Mouse (Mus musculus) limb, embryonic 14.5 days (tissue): ENCODE measurements around the gene Il1f9. TPM values are rescaled to one million over a fixed set of nuclear protein-coding genes. Genes with fewer than 3 reads are reported as not detected.

Source experiments
- ATAC-seq: fragments of 200-750 bp; cut with Nextera tagmentation; 2 replicates; pipeline ENCODE4 v1.8.0; 2017; ENCODE audit warnings: low read depth, moderate number of reproducible peaks, moderate TSS enrichment; ENCODE audit not compliant: low FRiP score
- DNase-seq: peaks from one replicate; pipeline ENCODE4 v3.0.0-alpha.2; 2015; ENCODE audit warnings: low spot score
- H3K27ac ChIP-seq: fragments of 300-500 bp; sonication (generic); replicated peaks from 2 replicates; pipeline ENCODE4 v1.5.1; 2014; ENCODE audit warnings: low read depth, mild to moderate bottlenecking, low read length, moderate library complexity, mixed read lengths
- H3K27me3 ChIP-seq: fragments of 300-500 bp; sonication (generic); 2 replicates; pipeline ENCODE4 v1.6.1; 2014; ENCODE audit warnings: low read length, mixed read lengths; ENCODE audit not compliant: control insufficient read depth, insufficient read depth
- H3K36me3 ChIP-seq: fragments of 300-500 bp; sonication (generic); 2 replicates; pipeline ENCODE4 v1.6.1; 2014; ENCODE audit warnings: mild to moderate bottlenecking, low read length, moderate library complexity, mixed read lengths; ENCODE audit not compliant: control insufficient read depth, insufficient read depth
- H3K4me1 ChIP-seq: fragments of 300-500 bp; sonication (generic); 2 replicates; pipeline ENCODE4 v1.6.1; 2014; ENCODE audit warnings: antibody characterized with exemption, low read length, mixed read lengths; ENCODE audit not compliant: control insufficient read depth, insufficient read depth
- H3K4me2 ChIP-seq: fragments of 300-500 bp; sonication (generic); replicated peaks from 2 replicates; pipeline ENCODE4 v1.6.1; 2014; ENCODE audit warnings: low read depth, mild to moderate bottlenecking, low read length, moderate library complexity; ENCODE audit not compliant: severe bottlenecking
- H3K4me3 ChIP-seq: fragments of 300-500 bp; sonication (generic); replicated peaks from 2 replicates; pipeline ENCODE4 v1.5.1; 2014; ENCODE audit warnings: low read length
- H3K9ac ChIP-seq: fragments of 300-500 bp; sonication (generic); 2 replicates; pipeline ENCODE4 v1.6.1; 2014; ENCODE audit warnings: mild to moderate bottlenecking, low read depth, low read length, moderate library complexity; ENCODE audit not compliant: severe bottlenecking
- H3K9me3 ChIP-seq: fragments of 300-500 bp; sonication (generic); 2 replicates; pipeline ENCODE4 v1.6.1; 2016; ENCODE audit warnings: low read length; ENCODE audit not compliant: control insufficient read depth
- POLR2A ChIP-seq: fragments of 200-500 bp; IDR thresholded peaks from 2 replicates; pipeline ENCODE4 v1.8.0; 2012; ENCODE audit warnings: inconsistent platforms, mild to moderate bottlenecking, moderate library complexity, borderline replicate concordance; ENCODE audit not compliant: insufficient read depth, insufficient read length; ENCODE audit errors: extremely low read depth
- WGBS: fragments of 180-500 bp; shearing (Covaris S2); extraction: QIAGEN DNeasy Blood & Tissue Kit; methylation state at CpG from one replicate; pipeline ENCODE4 v1.1.7; 2014; 5-methylcytosine and 5-hydroxymethylcytosine counted together
- polyA plus RNA-seq, 2 experiments: library from polyadenylated mRNA; depleted of rRNA in 1 of 2; stranded (reverse) in 1 of 2; unstranded in 1 of 2; fragments of >200 nt; fragmentation: Nextera tagmentation in 1 of 2; extraction: Ambion mirVana in 1 of 2; gene quantifications; 2 replicates each; pipeline versions ENCODE4 v1.2.1 to v1.2.3; 2012 to 2014

Il1f9 gene
- polyA plus RNA-seq, 2 experiments, result 0.29 TPM; not detected in 1

DNA sequence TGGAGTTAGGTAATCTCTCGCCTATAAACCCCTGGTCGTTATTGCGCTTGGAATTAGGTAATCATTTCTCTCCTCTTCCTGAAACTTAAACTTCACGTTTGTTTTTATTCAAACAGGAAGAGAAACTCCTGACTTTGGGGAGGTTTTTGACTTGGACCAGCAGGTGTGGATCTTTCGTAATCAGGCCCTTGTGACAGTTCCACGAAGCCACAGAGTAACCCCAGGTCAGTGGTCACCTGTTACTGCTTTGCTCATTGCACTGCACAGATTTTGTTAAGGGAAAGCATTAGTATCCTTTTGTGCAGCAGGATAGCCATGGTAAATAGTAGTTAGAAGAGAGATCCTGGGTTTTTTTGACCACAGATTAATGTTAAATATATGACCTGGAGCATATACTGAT lies 1.3 kb downstream of the Il1f9 start:
- 61% methylated on average over 6 of the region's 6 CpGs for WGBS
- no peaks in the 10 kb centered on the region for H3K27me3 ChIP-seq
- H3K4me2 ChIP-seq, result no peak overlapping the region
- no peaks in the 10 kb centered on the region for H3K9me3 ChIP-seq
- TF ChIP-seq POLR2A, result no peak
- H3K9ac ChIP-seq, result no peak overlapping the region
- no peak overlapping the region for H3K27ac ChIP-seq
- ATAC-seq, result no peak
- no peaks in the 10 kb centered on the region for H3K4me1 ChIP-seq
- no peak for DNase-seq
- no peaks in the 10 kb centered on the region for H3K36me3 ChIP-seq
- no peak overlapping the region for H3K4me3 ChIP-seq

DNA sequence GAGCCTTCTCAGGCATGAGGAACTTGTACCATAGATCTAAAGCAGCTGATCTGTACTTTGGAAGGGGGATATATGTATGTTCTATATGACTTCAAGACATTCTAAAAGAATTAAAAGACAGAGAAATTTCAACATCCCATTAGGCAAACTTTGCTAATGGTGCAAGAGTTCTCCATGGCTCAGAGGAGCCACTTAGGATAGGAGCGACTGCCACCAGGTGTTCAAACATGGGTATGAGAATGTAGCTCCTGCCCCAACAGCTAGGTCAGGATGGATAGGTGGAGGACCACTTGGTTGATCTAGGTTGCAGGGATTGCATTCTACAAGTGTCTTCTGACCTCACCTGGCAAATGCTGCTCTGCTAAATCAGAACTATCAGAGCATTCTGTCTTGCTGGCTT lies 1.9 kb downstream of the Il1f9 start:
- no peak overlapping the region for H3K27ac ChIP-seq
- H3K4me2 ChIP-seq, result no peak overlapping the region
- no peaks in the 10 kb centered on the region for H3K27me3 ChIP-seq
- TF ChIP-seq POLR2A, result no peak
- DNase-seq (no peak), ATAC-seq (no peak)
- no peaks in the 10 kb centered on the region for H3K36me3 ChIP-seq
- H3K9me3 ChIP-seq, result no peaks in the 10 kb centered on the region
- H3K4me1 ChIP-seq, result no peaks in the 10 kb centered on the region
- H3K9ac ChIP-seq, result no peak overlapping the region
- WGBS, result 67% methylated on average over 1 of the region's 1 CpGs
- no peak overlapping the region for H3K4me3 ChIP-seq

DNA sequence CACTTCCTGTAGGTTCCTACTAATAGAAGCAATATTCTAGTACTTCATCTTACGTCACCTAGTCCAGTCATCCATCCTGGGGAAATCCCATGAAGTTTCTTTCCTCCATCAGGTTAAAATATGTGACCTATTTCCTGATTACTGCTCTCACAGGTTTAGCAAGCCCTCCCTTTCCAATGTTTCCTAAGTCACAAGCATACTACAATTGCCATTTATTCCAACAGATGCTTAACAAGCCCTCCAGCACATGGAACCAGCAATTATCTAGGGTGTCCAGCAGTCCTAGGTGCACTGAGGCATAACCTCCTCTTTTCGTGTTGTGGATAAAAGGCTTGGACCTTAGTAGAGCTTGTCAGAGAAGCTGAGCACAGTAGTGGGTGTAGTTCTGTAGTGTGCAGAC lies 28.8 kb downstream of the Il1f9 start, which contains the start of gene Il1f6:
Gene Il1f6 (plus strand): TSS at position 301 of the 400 bp plus-strand sequence.
- no peak within 1 kb of the TSS for H3K4me3 ChIP-seq
- H3K4me1 ChIP-seq, result no peaks in the 10 kb centered on the region
- ATAC-seq, result no peak
- no peaks in the 10 kb centered on the region for H3K9me3 ChIP-seq
- DNase-seq, result no peak
- no peak within 1 kb of the TSS for H3K9ac ChIP-seq
- no peak within 1 kb of the TSS for H3K27ac ChIP-seq
- no peak for TF ChIP-seq POLR2A
- no peaks in the 10 kb centered on the region for H3K36me3 ChIP-seq
- 83% methylated on average over 2 of the region's 2 CpGs for WGBS
- no peak within 1 kb of the TSS for H3K4me2 ChIP-seq
- H3K27me3 ChIP-seq, result no peaks in the 10 kb centered on the region

DNA sequence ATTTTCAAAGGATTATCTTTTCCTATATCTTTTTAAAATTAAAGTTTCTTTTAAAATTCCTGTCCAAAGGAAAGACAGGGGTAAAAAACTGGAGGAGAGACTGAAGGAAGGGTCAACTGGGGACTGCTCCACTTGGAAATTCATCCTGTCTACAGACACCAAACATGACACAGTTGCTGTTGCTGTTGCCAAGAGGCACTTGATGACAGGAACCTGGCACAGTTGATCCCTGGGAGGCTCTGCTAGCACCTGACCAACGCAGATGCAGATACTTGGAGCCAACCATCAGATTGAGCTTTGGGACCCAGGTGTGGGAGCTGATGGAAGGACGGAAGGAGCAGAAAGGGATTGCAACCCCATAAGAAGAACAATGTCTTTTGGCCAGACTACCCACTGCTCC lies 40.9 kb downstream of the Il1f9 start:
- no peak for DNase-seq
- Histone ChIP-seq H3K27me3 (no peaks in the 10 kb centered on the region), H3K4me2 (no peak overlapping the region), H3K27ac (no peak overlapping the region), H3K4me1 (no peaks in the 10 kb centered on the region), H3K9ac (no peak overlapping the region), H3K4me3 (no peak overlapping the region), H3K36me3 (no peaks in the 10 kb centered on the region), H3K9me3 (no peaks in the 10 kb centered on the region)
- no peak for ATAC-seq
- no peak for TF ChIP-seq POLR2A
- WGBS, result 80% methylated on average over 2 of the region's 2 CpGs

Other genes starting within 250 kb of the Il1f9 start
- gene Hnmt, start 137.1 kb upstream of the Il1f9 start, polyA plus RNA-seq (2012; rRNA removed), result 1.2 and 1.4 TPM in 2 replicates
- gene Hnmt, start 137.1 kb upstream of the Il1f9 start, polyA plus RNA-seq (2014; fragmentation: Nextera tagmentation; extraction: Ambion mirVana), result 2.1 TPM in 2 replicates
- gene Tbpl2, start 89.9 kb upstream of the Il1f9 start, polyA plus RNA-seq (2012; rRNA removed), result not detected in 2 replicates
- gene Tbpl2, start 89.9 kb upstream of the Il1f9 start, polyA plus RNA-seq (2014; fragmentation: Nextera tagmentation; extraction: Ambion mirVana), result not detected in 2 replicates
- not detected in 2 replicates for gene Il1f8, start 33.3 kb upstream of the Il1f9 start, polyA plus RNA-seq (2012; rRNA removed)
- gene Il1f8, start 33.3 kb upstream of the Il1f9 start, polyA plus RNA-seq (2014; fragmentation: Nextera tagmentation; extraction: Ambion mirVana), result not detected in 2 replicates
- not detected in 2 replicates for gene Il1f6, start 28.9 kb downstream of the Il1f9 start, polyA plus RNA-seq (2012; rRNA removed)
- gene Il1f6, start 28.9 kb downstream of the Il1f9 start, polyA plus RNA-seq (2014; fragmentation: Nextera tagmentation; extraction: Ambion mirVana), result not detected in 2 replicates
- 2.0 and 2.1 TPM in 2 replicates for gene Il1f5, start 90.5 kb downstream of the Il1f9 start, polyA plus RNA-seq (2012; rRNA removed)
- gene Il1f5, start 90.5 kb downstream of the Il1f9 start, polyA plus RNA-seq (2014; fragmentation: Nextera tagmentation; extraction: Ambion mirVana), result 5.5 and 6.5 TPM in 2 replicates
- gene Il1f10, start 104.7 kb downstream of the Il1f9 start, polyA plus RNA-seq (2012; rRNA removed), result not detected in 2 replicates
- not detected in 2 replicates for gene Il1f10, start 104.7 kb downstream of the Il1f9 start, polyA plus RNA-seq (2014; fragmentation: Nextera tagmentation; extraction: Ambion mirVana)
- 2.8 TPM in 2 replicates for gene Il1rn, start 150.4 kb downstream of the Il1f9 start, polyA plus RNA-seq (2012; rRNA removed)
- 3.1 and 6.6 TPM in 2 replicates for gene Il1rn, start 150.4 kb downstream of the Il1f9 start, polyA plus RNA-seq (2014; fragmentation: Nextera tagmentation; extraction: Ambion mirVana)
- 3.3 and 3.8 TPM in 2 replicates for gene Psd4, start 181.1 kb downstream of the Il1f9 start, polyA plus RNA-seq (2012; rRNA removed)
- gene Psd4, start 181.1 kb downstream of the Il1f9 start, polyA plus RNA-seq (2014; fragmentation: Nextera tagmentation; extraction: Ambion mirVana), result 3.9 and 4.5 TPM in 2 replicates